Mouse (Mus musculus) small intestine, adult 2 months (tissue): ENCODE data around the gene Zc3h6.

ENCODE experiments used
- CTCF ChIP-seq: fragments of 200-500 bp; IDR thresholded peaks from 2 replicates; pipeline ENCODE4 v1.5.1; 2012; ENCODE audit warnings: low read depth, mild to moderate bottlenecking, control low read depth, inconsistent platforms, low read length, moderate library complexity, mixed read lengths; ENCODE audit not compliant: insufficient replicate concordance, insufficient read length; ENCODE audit errors: extremely low read depth
- POLR2A ChIP-seq: fragments of 200-500 bp; IDR thresholded peaks from 2 replicates; pipeline ENCODE4 v1.6.1; 2012; ENCODE audit warnings: low read depth, mild to moderate bottlenecking, control low read depth, inconsistent platforms, low read length, moderate library complexity

DNA sequence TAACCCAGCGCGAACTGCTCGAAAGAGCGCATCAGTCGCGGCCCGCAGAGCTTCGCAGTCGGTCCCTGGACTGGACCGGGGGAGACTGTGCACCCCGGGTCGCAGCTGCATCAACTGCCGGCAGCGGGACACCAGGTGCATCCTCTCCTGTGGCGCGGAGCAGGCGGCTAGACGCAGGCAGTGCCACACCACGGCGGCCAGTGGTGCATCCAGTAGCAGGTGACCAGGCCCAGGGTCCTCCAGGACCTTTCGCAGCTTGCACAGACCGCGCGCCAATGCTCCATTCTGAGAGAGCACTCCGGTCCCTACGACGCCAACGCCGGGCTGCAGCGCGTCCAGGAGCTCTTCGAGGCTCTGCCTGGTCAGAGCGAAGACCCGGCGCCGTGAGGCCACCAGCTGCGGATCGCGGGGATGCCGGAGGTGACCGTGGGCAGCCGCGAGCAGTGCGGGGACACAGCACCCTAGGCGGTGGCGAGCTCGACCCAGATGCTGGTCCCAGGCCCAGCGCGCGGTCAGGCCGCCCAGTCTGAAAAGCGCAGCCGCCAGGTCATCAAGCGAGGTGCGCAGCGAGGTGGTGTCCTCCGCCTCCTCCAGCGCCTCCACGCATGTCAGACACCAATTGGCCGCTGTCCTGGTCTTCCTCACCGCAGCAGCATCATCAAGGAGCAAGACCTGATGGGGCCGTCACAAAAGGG lies 71.9 kb downstream of the Zc3h6 start:
- TF ChIP-seq POLR2A = no peak
- no peak for TF ChIP-seq CTCF
